Mouse (Mus musculus) midbrain, embryonic 13.5 days (tissue): ENCODE measurements around the gene Xpnpep1. TPM values are rescaled to one million over a fixed set of nuclear protein-coding genes. Genes with fewer than 3 reads are reported as not detected.
A peak's percentile ranks its signal among the peaks of the same experiment; 100 is the strongest.

Experiments used
- ATAC-seq: fragments of 200-750 bp; cut with Nextera tagmentation; 2 replicates; pipeline ENCODE4 v1.8.0; 2017; ENCODE audit warnings: mild to moderate bottlenecking, moderate TSS enrichment, moderate library complexity
- H3K27ac ChIP-seq: fragments of 300-500 bp; sonication (generic); 2 replicates; pipeline ENCODE4 v1.5.1; 2015; ENCODE audit warnings: inconsistent platforms, mild to moderate bottlenecking, moderate library complexity
- H3K27me3 ChIP-seq: fragments of 300-500 bp; sonication (generic); 2 replicates; pipeline ENCODE4 v1.6.1; 2015; ENCODE audit warnings: mild to moderate bottlenecking, inconsistent platforms
- H3K36me3 ChIP-seq: fragments of 300-500 bp; sonication (generic); 2 replicates; pipeline ENCODE4 v1.6.1; 2015; ENCODE audit warnings: mild to moderate bottlenecking, inconsistent platforms
- H3K4me1 ChIP-seq: fragments of 300-500 bp; sonication (generic); replicated peaks from 2 replicates; pipeline ENCODE4 v1.6.1; 2015; ENCODE audit warnings: inconsistent platforms
- H3K4me2 ChIP-seq: fragments of 300-500 bp; sonication (generic); replicated peaks from 2 replicates; pipeline ENCODE4 v1.6.1; 2015; ENCODE audit warnings: moderate library complexity, mild to moderate bottlenecking, inconsistent platforms
- H3K4me3 ChIP-seq: fragments of 300-500 bp; sonication (generic); replicated peaks from 2 replicates; pipeline ENCODE4 v1.5.1; 2015; ENCODE audit warnings: mild to moderate bottlenecking, inconsistent platforms
- H3K9ac ChIP-seq: fragments of 300-500 bp; sonication (generic); replicated peaks from 2 replicates; pipeline ENCODE4 v1.6.1; 2015; ENCODE audit warnings: mild to moderate bottlenecking, inconsistent platforms
- H3K9me3 ChIP-seq: fragments of 300-500 bp; sonication (generic); 2 replicates; pipeline ENCODE4 v1.6.1; 2016; ENCODE audit warnings: mild to moderate bottlenecking, inconsistent platforms
- WGBS: fragments of 180-500 bp; shearing (Covaris S2); methylation state at CpG from one replicate; pipeline ENCODE4 v1.1.7; 2015; 5-methylcytosine and 5-hydroxymethylcytosine counted together
- polyA plus RNA-seq: library from polyadenylated mRNA; unstranded; fragments of >200 nt; fragmentation: Nextera tagmentation; extraction: Ambion mirVana; gene quantifications from 2 replicates; pipeline ENCODE4 v1.2.1, GENCODE M21; 2015

Gene Xpnpep1
- polyA plus RNA-seq, 1 experiment from 2014 or later = 121 TPM

DNA sequence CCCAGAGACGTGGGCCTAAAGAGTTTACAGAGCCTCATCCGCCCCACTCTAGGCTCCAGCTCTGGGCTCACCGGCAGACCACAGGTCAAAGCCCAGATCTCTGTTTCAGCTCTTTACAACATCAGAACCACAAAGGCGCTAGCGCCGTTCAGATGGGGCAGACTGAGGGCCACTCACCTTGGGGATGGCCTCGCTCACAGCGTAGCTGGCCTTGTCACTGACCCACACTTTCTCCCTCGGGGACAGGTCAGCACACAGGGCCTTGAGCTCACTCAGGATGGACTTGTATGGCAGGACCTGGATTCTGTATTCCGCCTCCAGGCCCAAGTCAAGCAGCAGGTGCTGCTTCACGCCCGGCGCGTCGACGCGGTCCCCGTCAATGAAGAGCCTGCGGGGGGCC lies 34.0 kb downstream of the Xpnpep1 start:
- ATAC-seq = no peak
- H3K4me3 ChIP-seq = no peak overlapping the region
- H3K36me3 ChIP-seq = peaks cover 69% of the 10 kb centered on the region
- H3K9me3 ChIP-seq = no peaks in the 10 kb centered on the region
- H3K4me2 ChIP-seq = no peak overlapping the region
- no peak overlapping the region for H3K9ac ChIP-seq
- H3K27ac ChIP-seq = no peak overlapping the region
- no peaks in the 10 kb centered on the region for H3K27me3 ChIP-seq
- no peaks in the 10 kb centered on the region for H3K4me1 ChIP-seq
- 95% methylated on average over 19 of the region's 19 CpGs for WGBS

DNA sequence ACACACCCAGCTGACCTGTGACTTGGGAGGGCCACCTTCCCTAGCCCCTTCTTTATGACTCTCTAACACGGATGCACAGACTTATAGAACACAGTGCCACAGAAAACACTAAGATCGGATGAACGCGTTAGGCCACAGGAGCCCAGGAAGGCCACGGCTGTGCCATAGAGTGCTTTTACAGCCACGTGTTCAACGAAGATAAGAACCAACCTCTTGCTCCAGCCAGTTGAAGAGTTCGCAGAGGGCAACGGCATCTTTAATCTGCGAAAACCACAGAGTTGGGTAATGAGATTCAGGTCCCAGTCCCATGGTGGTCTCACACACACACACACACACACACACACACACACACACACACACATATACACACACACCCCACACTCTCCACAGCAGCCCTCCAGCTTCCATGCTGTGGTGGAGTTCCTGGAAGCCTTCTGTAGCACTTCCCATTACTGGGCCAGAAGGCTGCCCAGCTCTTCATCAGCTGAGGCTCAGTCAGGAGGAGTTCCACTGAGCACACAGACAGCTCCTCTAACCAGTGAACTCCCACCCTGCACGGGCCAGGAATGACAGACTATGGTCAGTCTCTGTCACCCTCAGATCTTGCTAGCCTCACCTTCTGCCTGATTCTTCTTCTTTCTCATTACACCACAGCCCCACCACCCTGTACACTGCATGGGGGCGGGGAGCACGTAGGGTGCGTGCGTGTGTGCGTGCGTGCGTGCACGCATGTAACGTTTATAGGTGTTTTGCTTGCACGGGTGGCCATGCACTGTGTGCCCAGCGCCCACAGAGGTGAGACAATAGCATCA lies 36.3 kb downstream of the Xpnpep1 start:
- no peak overlapping the region for H3K4me3 ChIP-seq
- no peak for ATAC-seq
- peaks cover 80% of the 10 kb centered on the region for H3K36me3 ChIP-seq
- no peaks in the 10 kb centered on the region for H3K27me3 ChIP-seq
- no peaks in the 10 kb centered on the region for H3K4me1 ChIP-seq
- H3K9me3 ChIP-seq = no peaks in the 10 kb centered on the region
- 96% methylated on average over 22 of the region's 22 CpGs for WGBS
- H3K27ac ChIP-seq = no peak overlapping the region
- no peak overlapping the region for H3K9ac ChIP-seq
- no peak overlapping the region for H3K4me2 ChIP-seq

DNA sequence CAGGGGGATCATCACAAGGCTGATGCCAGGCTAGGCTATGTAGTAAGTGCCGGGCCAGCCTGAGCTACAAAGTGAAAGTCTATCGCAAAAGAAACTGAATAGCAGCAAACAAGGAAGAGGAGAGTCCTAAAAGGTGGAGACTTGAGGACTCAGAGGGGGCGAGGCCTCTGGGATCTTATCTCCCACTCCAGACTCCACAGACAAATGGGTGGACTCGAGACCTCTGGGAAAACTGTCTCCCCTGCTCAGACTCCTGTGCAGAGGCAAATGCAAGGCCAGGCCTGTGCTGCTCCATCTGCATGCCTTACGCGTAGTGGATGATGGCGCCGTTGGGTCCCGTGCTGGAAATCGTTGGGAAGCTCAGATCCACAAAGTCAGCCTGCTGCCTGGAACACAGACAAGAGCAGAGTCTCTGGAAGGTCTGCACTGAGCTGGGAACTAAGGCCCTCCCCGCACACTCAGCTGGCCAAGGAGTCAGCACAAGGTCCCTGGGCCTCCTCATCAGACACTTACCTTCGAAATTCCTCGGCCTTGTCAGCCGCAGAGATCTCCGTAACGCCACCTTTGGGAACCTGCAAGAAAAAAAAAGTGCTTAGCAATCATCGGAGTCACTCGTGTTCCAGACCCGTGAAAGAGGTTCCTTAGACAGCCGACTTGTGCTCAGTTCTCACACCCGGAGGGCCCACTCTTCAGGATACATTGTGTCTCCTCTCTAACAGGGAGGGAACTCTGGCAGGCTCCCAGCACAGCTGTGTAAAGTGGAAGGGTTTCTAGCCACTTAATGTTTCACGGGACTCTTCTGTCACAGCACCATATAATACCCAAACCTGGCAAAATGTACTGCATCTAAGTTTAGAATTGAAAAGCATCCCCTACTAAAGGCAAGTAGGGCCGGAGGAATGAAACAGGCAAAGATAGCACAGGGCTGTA lies 37.6 kb downstream of the Xpnpep1 start:
- no peaks in the 10 kb centered on the region for H3K4me1 ChIP-seq
- 93% methylated on average over 23 of the region's 23 CpGs for WGBS
- no peak for ATAC-seq
- H3K27ac ChIP-seq = no peak overlapping the region
- no peaks in the 10 kb centered on the region for H3K27me3 ChIP-seq
- no peak overlapping the region for H3K4me2 ChIP-seq
- H3K9ac ChIP-seq = no peak overlapping the region
- peaks cover 93% of the 10 kb centered on the region for H3K36me3 ChIP-seq
- H3K4me3 ChIP-seq = no peak overlapping the region
- no peaks in the 10 kb centered on the region for H3K9me3 ChIP-seq

DNA sequence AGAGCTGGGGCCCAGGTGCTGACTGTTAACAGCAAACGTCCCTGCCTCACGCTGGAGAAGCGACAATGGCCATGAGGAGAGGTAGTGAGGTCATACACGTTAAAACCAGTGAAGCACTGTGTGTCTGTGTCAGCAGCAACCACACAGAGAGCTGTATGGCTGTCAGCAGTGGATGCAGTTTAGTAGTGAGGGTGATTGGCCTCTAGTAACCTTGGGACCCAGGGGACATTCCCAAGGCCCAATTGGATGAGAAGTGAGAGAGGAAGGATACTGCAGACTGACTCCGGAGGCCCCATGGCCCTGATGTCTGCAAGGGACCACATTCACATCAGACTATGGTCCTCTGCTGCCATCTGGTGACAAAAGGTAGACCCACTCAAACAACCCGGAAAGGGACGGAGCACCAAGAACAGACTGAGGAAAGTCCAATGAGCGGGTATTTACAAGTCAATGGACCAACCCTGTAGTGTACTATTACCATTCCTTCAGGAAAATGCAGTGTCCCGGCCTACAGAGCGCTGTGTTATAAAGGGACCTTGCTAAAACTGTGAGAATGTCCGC lies 47.1 kb downstream of the Xpnpep1 start:
- no peak overlapping the region for H3K27ac ChIP-seq
- no peak overlapping the region for H3K4me3 ChIP-seq
- H3K4me1 ChIP-seq = no peaks in the 10 kb centered on the region
- H3K9me3 ChIP-seq = no peaks in the 10 kb centered on the region
- no peaks in the 10 kb centered on the region for H3K27me3 ChIP-seq
- no peak overlapping the region for H3K9ac ChIP-seq
- 74% methylated on average over 11 of the region's 11 CpGs for WGBS
- H3K4me2 ChIP-seq = no peak overlapping the region
- ATAC-seq = peak; percentile 85
- H3K36me3 ChIP-seq = peaks cover 60% of the 10 kb centered on the region

DNA sequence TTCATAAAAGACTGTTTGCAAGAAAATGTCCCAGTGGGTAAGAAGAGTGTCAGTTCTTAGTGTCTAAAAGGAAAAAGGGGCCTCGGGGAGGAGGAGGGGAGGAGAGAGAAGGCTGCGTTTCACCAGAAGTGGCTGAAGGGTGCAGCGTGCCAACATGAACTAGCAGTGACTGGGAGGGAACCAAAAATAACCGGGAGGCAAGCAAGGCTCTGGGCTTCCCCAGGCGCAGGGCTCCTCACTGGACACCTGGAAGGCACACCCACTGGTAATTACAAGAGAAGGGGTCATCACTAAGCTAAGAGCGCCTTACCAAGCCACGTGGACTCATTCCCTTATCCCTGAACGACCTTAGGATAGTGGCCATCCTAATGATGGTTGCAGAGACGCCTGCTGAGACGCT lies 48.1 kb downstream of the Xpnpep1 start:
- WGBS = 92% methylated on average over 10 of the region's 10 CpGs
- no peak for ATAC-seq
- peaks cover 49% of the 10 kb centered on the region for H3K36me3 ChIP-seq

DNA sequence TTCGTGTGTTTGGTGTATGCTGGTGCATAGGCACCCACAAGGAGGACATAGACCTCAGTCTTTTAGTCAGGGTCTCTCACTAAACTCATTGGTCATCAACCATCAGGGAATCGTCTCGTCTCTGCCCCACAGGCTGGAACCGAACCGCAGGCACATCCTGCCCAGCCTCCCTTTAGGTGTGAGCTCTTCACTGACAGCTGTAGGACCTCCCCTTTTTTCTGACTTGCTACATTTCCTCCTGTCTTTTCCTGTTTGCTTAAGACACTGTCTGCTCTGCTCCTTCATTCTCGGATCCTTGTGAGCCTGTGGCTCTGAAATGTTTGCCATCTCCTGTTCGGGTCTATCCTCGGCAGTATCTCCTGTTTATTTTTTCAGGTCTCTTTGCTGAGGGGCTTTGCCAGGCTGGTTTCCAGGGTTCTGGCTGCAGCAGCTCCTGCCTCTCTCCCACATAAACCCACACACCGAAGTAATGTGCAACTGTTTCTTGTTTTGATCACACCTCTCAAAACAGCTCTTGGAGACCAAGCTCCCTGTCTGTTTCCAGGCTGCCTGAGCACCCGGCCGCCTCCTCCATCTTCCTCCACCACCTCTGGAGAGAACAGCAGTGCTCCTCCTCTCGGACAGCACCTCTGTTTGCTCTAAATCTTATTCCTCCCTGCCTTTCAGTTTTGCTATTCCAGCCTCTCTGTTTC lies 60.8 kb downstream of the Xpnpep1 start:
- no peaks in the 10 kb centered on the region for H3K36me3 ChIP-seq
- no peak overlapping the region for H3K27ac ChIP-seq
- H3K9ac ChIP-seq = no peak overlapping the region
- H3K4me2 ChIP-seq = no peak overlapping the region
- no peak for ATAC-seq
- H3K4me3 ChIP-seq = no peak overlapping the region
- no peaks in the 10 kb centered on the region for H3K27me3 ChIP-seq
- 86% methylated on average over 12 of the region's 12 CpGs for WGBS
- H3K4me1 ChIP-seq = no peaks in the 10 kb centered on the region
- H3K9me3 ChIP-seq = no peaks in the 10 kb centered on the region

More for the DNA sequence above, 48.1 kb downstream of the Xpnpep1 start:
- H3K4me1 ChIP-seq = no peaks in the 10 kb centered on the region
- H3K9ac ChIP-seq = no peak overlapping the region
- no peak overlapping the region for H3K4me2 ChIP-seq
- H3K9me3 ChIP-seq = no peaks in the 10 kb centered on the region
- no peak overlapping the region for H3K4me3 ChIP-seq
- H3K27me3 ChIP-seq = no peaks in the 10 kb centered on the region
- no peak overlapping the region for H3K27ac ChIP-seq

DNA sequence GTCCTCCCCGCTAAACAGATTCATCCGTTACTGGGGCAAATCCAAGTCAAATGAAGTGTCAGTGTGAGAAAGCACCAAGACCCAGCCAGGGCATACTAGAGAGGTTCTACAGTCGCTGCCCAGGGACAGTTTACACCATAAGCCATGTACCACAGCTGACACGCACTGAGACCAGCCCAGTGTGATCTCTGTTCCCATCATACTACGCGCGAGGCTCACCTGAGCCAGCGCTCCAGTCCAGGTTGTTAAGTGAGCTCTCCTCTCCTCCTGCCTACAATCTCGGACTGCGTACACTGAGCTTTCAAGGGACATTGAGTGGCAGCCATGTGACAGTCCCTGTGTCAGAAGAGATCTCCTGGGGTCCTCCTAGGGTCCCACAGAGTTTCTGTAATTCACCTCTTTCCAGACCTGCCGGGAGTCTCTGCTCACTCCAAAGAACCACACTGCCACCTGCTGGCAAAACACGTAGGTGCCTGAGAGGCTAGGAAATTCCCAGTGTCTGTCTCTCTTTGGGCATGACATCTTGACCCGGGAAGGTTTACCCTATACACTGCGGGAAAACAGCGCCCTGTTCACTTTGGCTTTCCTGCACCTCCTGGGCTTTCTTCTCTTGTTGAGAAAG lies 64.3 kb downstream of the Xpnpep1 start:
- Histone ChIP-seq H3K4me3 (no peak overlapping the region), H3K9me3 (peaks cover 5% of the 10 kb centered on the region; the same call in 1 of the 2 replicates), H3K27ac (no peak overlapping the region), H3K4me1 (no peaks in the 10 kb centered on the region), H3K4me2 (no peak overlapping the region), H3K36me3 (no peaks in the 10 kb centered on the region), H3K27me3 (no peaks in the 10 kb centered on the region), H3K9ac (no peak overlapping the region)
- WGBS = 53% methylated on average over 15 of the region's 15 CpGs
- ATAC-seq = peak; percentile 75

DNA sequence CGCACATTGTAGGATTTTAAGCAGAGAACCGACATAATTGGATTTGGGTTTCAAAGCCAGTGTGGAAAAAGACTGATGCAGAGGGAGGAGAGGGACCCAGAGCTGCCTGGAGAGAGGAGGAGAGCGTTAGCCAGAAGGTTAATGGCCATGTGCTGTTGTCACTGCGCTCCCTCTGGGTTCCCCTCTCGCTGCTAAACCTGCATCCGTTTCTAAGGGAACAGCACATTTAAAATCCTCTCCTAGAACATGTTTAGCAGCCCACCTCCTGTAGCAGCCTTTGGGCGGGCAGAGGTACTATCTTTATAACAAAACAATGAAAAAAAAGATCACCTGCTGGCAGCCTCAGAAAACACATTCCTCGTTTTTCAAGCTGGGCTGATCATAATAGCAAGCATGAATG lies 73.7 kb downstream of the Xpnpep1 start:
- no peak overlapping the region for H3K27ac ChIP-seq
- no peak for ATAC-seq
- no peaks in the 10 kb centered on the region for H3K27me3 ChIP-seq
- no peak overlapping the region for H3K4me3 ChIP-seq
- WGBS = 24% methylated on average over 8 of the region's 8 CpGs
- H3K4me1 ChIP-seq = peaks cover 8% of the 10 kb centered on the region
- H3K4me2 ChIP-seq = no peak overlapping the region
- H3K9me3 ChIP-seq = no peaks in the 10 kb centered on the region
- no peaks in the 10 kb centered on the region for H3K36me3 ChIP-seq
- H3K9ac ChIP-seq = no peak overlapping the region

DNA sequence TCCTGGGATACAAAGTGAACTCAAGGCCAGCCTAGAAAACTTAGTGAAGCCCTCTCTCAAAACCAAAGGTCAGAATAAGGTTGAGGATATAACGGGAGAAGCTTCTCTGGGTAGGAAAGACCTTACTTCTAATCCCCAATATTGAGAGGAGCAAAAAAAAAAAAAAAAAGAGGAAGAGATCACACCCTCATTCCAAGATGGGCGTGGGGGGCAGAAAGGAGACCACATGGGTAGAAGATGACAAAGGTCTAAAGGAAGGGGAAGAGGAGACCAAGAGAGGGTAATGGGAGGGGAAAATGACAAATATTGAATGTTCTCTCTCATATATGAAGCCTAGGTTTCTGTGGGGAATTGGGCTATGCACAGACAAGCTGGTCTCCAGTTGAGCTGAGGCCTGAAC lies 77.3 kb downstream of the Xpnpep1 start:
- Histone ChIP-seq H3K4me2 (no peak overlapping the region), H3K9me3 (no peaks in the 10 kb centered on the region), H3K9ac (no peak overlapping the region), H3K4me3 (no peak overlapping the region), H3K36me3 (no peaks in the 10 kb centered on the region), H3K27ac (no peak overlapping the region), H3K4me1 (peaks cover 8% of the 10 kb centered on the region), H3K27me3 (no peaks in the 10 kb centered on the region)
- no peak for ATAC-seq
- WGBS = 100% methylated on average over 2 of the region's 2 CpGs

DNA sequence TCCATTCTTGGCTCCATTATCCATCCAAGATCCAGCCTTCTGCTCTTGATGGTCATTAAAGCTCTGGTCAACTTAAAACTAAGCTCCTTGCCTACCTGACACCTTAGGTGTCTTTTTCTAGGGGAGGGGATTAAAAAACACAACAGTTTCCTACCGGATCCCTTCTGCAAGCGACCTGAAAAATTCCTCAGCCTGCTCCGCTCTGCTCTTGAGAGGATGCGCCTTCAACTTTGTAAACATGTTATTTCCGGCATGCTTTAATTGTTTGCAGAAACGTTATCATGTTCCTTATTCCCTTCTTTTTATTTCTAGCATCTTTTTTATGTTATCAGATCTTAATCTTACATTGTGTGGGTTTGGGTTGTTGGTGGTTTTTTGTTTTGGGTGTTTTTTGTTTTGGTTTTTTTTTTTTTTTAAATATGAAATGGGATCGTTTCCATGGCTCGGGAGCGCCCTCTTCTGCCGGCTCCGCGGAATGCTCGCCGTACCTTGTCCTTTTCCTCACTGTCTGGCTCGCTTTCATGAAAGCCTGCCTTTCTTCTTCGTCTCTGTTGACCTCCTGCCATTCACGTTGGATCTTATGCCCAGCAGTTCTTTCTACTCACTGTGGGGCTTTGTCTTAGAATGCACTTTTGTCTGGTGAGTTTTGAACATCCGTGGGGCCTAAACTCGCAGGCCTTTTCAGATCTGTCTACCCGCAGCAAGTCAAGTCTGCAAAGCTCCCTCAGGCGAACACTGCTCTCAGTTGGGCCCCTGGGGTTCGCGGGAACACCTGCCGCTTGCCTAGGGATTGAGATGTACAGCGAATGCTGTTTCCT lies 117.1 kb downstream of the Xpnpep1 start:
- Histone ChIP-seq H3K27me3 (no peaks in the 10 kb centered on the region), H3K4me1 (peaks cover 4% of the 10 kb centered on the region; the same call in 1 of the 2 replicates), H3K9ac (no peak overlapping the region), H3K4me3 (0 out of 2 replicates have a peak overlapping the region, but pooled peaks have one; percentile 17), H3K27ac (no peak overlapping the region), H3K4me2 (peak overlapping the region; percentile 36), H3K36me3 (no peaks in the 10 kb centered on the region), H3K9me3 (no peaks in the 10 kb centered on the region)
- 14% methylated on average over 25 of the region's 25 CpGs for WGBS
- peak; percentile 87 for ATAC-seq

DNA sequence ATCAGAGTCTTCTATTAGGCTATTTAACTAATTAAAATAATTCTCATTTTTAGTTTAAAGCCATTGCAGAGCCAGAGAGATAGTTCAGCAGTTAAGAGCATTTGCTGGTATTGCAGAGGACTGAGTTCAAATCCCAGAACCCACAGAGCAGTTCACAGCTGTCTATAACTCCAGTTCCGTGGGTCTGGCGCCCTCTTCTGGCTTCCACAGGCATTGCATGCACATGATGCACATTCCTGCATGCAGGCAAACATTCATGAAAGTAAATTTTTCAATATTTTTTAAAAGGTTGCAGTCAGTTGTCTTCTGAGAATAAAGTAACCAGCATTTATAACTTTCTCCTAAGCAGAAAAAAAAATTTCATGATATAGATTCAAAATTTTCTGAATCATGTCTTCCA lies 135.8 kb downstream of the Xpnpep1 start:
- Histone ChIP-seq H3K4me3 (no peak overlapping the region), H3K4me1 (no peaks in the 10 kb centered on the region), H3K36me3 (no peaks in the 10 kb centered on the region), H3K9me3 (no peaks in the 10 kb centered on the region), H3K4me2 (no peak overlapping the region), H3K27me3 (no peaks in the 10 kb centered on the region), H3K9ac (no peak overlapping the region), H3K27ac (no peak overlapping the region)
- no peak for ATAC-seq
- 28% methylated on average over 2 of the region's 2 CpGs for WGBS
